Mouse (Mus musculus) myocyte (in vitro differentiated cells): Measurements from ENCODE around the gene Disc1.

Experiments used
- CEBPB ChIP-seq: IDR thresholded peaks from 2 replicates; pipeline ENCODE4 v1.6.1; 2011; ENCODE audit warnings: mild to moderate bottlenecking, moderate library complexity; ENCODE audit not compliant: poor library complexity, insufficient read depth, severe bottlenecking
- E2F4 ChIP-seq: IDR thresholded peaks from one replicate; pipeline ENCODE4 v1.6.1; 2011; ENCODE audit warnings: mild to moderate bottlenecking, control low read depth, moderate library complexity; ENCODE audit not compliant: insufficient read depth
- MAX ChIP-seq: IDR thresholded peaks from one replicate; pipeline ENCODE4 v1.6.1; 2011; ENCODE audit warnings: low read depth, mild to moderate bottlenecking, control low read depth
- POLR2A ChIP-seq: IDR thresholded peaks from one replicate; pipeline ENCODE4 v1.6.1; 2011; ENCODE audit warnings: low read depth, mild to moderate bottlenecking, control low read depth, moderate library complexity; ENCODE audit not compliant: insufficient read length
- REST ChIP-seq: IDR thresholded peaks from one replicate; pipeline ENCODE4 v1.6.1; 2011; ENCODE audit warnings: mild to moderate bottlenecking, control low read depth, moderate library complexity; ENCODE audit not compliant: insufficient read depth, insufficient read length
- TCF12 ChIP-seq: IDR thresholded peaks from one replicate; pipeline ENCODE4 v1.6.1; 2011; ENCODE audit warnings: mild to moderate bottlenecking, control low read depth; ENCODE audit not compliant: poor library complexity, insufficient read depth, severe bottlenecking
- USF1 ChIP-seq: IDR thresholded peaks from one replicate; pipeline ENCODE4 v1.6.1; 2011; ENCODE audit warnings: low read depth, mild to moderate bottlenecking, control low read depth, moderate library complexity

DNA sequence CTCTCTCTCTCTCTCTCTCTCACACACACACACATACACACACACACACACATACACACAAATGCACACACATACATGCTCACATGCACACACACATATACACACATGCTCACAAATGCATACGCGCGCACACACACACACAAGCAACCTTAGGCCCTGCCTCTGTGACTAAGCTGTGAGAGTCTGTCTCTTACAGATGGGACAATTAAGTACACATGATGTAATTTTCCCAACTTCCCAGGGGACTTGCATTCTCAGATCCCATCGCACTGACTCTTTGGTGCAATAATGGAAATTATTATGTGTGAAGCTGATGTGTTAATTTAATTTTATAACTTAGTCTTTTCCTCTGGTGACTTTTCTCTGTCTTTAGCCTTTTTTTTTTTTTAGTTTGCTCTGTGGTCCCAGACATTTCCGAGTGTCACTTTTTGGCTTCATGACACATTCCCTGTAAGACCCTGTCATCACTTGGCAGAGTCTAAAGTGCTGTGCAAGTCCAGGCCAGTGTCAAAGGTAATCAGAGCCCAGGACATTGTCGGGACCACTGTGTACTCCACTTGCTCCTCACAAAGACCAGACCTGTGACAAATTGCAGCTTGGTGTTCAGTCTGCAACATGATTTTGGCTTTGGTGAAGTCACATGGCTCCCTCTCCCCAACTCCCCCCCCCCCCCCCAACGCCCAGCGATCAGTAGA is 205.0 kb downstream of the Disc1 start:
- TF ChIP-seq POLR2A (no peak), TCF12 (no peak), MAX (no peak), REST (no peak), E2F4 (no peak), USF1 (no peak), CEBPB (no peak)
